Mouse (Mus musculus): ENCODE data around the gene Sf3b3. TPM values are rescaled to one million over a fixed set of nuclear protein-coding genes. Genes with fewer than 3 reads are reported as not detected.

The Sf3b3 gene
- total and polyA plus RNA-seq, 3 experiments: 167 to 224 (median 170) TPM

- H3K36me3 ChIP-seq (ENCODE audit: control insufficient read depth in 1 of 2, insufficient read depth in 2 of 2, low read length in 2 of 2): peaks cover 20 to 22% of the 10 kb centered on the region in 2 experiments
- H3K27me3 ChIP-seq (ENCODE audit: control insufficient read depth in 1 of 2, insufficient read depth in 2 of 2, low read length in 2 of 2): no peaks in the 10 kb centered on the region
- peaks cover 7 to 8% of the 10 kb centered on the region in 2 experiments for H3K4me1 ChIP-seq (ENCODE audit: control insufficient read depth in 1 of 2, insufficient read depth in 2 of 2, low read length in 2 of 2)
- H3K9me3 ChIP-seq (replicated peaks; ENCODE audit: insufficient read depth, low read length): no peaks in the 10 kb centered on the region
- no peak overlapping the region for H3K27ac ChIP-seq (ENCODE audit: control insufficient read depth, low read depth, low read length)
- H3K79me2 ChIP-seq (ENCODE audit: control insufficient read depth, insufficient read depth, low read length, poor library complexity): no peaks in the 10 kb centered on the region
- no peak overlapping the region for H3K4me3 ChIP-seq (ENCODE audit: control insufficient read depth in 1 of 2, insufficient read depth in 1 of 2, low read depth in 2 of 2, low read length in 2 of 2)
- TF ChIP-seq POLR2AphosphoS2 (IDR thresholded peaks at IDR 0.05; ENCODE audit: low read length) (peak; percentile 89), ZKSCAN1 (IDR thresholded peaks at IDR 0.05; ENCODE audit: low read depth, low read length) (no peak), POLR2A (IDR thresholded peaks at IDR 0.05; ENCODE audit: control insufficient read depth in 1 of 2, insufficient read depth in 1 of 2, low read depth in 1 of 2, low read length in 2 of 2, poor library complexity in 1 of 2) (peak in 1 of 2 experiments; percentile 53; a peak in 2 of 4 replicates)
- H3K9ac ChIP-seq (ENCODE audit: control insufficient read depth, low read depth, low read length, poor library complexity, severe bottlenecking): no peak overlapping the region
- DNase-seq (ENCODE audit: low read depth, low spot score): peak; percentile 35
Observed at GRCm38 (mm10) chr8:110808495-110809472, 37.8 kb downstream of the Sf3b3 start.

- no peak overlapping the region for H3K4me3 ChIP-seq (ENCODE audit: control insufficient read depth in 1 of 2, insufficient read depth in 1 of 2, low read depth in 2 of 2, low read length in 2 of 2)
- H3K9ac ChIP-seq (ENCODE audit: control insufficient read depth, low read depth, low read length, poor library complexity, severe bottlenecking): no peak overlapping the region
- no peaks in the 10 kb centered on the region for H3K9me3 ChIP-seq (replicated peaks; ENCODE audit: insufficient read depth, low read length)
- no peak for TF ChIP-seq RCOR1 (IDR thresholded peaks at IDR 0.05; ENCODE audit: low read depth, low read length)
- TF ChIP-seq TCF12 (IDR thresholded peaks at IDR 0.05; ENCODE audit: low read depth, low read length): no peak
- no peak for TF ChIP-seq CHD2 (IDR thresholded peaks at IDR 0.05; ENCODE audit: low read length)
- TF ChIP-seq POLR2A (IDR thresholded peaks at IDR 0.05; ENCODE audit: control insufficient read depth in 1 of 2, insufficient read depth in 1 of 2, low read depth in 1 of 2, low read length in 2 of 2, poor library complexity in 1 of 2): no peak
- TF ChIP-seq MAZ (IDR thresholded peaks at IDR 0.05; ENCODE audit: low read depth, low read length): no peak
- TF ChIP-seq JUND (IDR thresholded peaks at IDR 0.05; ENCODE audit: low read depth, low read length): no peak
- TF ChIP-seq MAFK (IDR thresholded peaks at IDR 0.05; ENCODE audit: borderline replicate concordance, low read depth, low read length): no peak
- TF ChIP-seq HCFC1 (IDR thresholded peaks at IDR 0.05; ENCODE audit: low read depth, low read length): no peak
- TF ChIP-seq SIN3A (IDR thresholded peaks at IDR 0.05; ENCODE audit: low read length): no peak
- no peak for TF ChIP-seq MEF2A (IDR thresholded peaks at IDR 0.05; ENCODE audit: extremely low read depth, insufficient replicate concordance, low read depth, low read length, poor library complexity, severe bottlenecking)
- TF ChIP-seq ZMIZ1 (IDR thresholded peaks at IDR 0.05; ENCODE audit: low read depth, low read length): no peak
- TF ChIP-seq ELF1 (IDR thresholded peaks at IDR 0.05; ENCODE audit: low read depth, low read length): no peak
- no peak for TF ChIP-seq USF2 (IDR thresholded peaks at IDR 0.05; ENCODE audit: borderline replicate concordance in 1 of 2, insufficient read depth in 1 of 2, low read depth in 1 of 2, low read length in 2 of 2)
- no peak for TF ChIP-seq USF1 (IDR thresholded peaks at IDR 0.05; ENCODE audit: low read depth, low read length)
- TF ChIP-seq TBP (IDR thresholded peaks at IDR 0.05; ENCODE audit: low read depth, low read length): no peak
- no peak for TF ChIP-seq CHD1 (IDR thresholded peaks at IDR 0.05; ENCODE audit: low read depth, low read length)
- no peak overlapping the region for H3K27ac ChIP-seq (ENCODE audit: control insufficient read depth, low read depth, low read length)
- peaks cover 0 to 8% of the 10 kb centered on the region in 2 experiments; a peak in 2 of 4 replicates for H3K36me3 ChIP-seq (ENCODE audit: control insufficient read depth in 1 of 2, insufficient read depth in 2 of 2, low read length in 2 of 2)
- H3K4me1 ChIP-seq (ENCODE audit: control insufficient read depth in 1 of 2, insufficient read depth in 2 of 2, low read length in 2 of 2): no peaks in the 10 kb centered on the region
- no peaks in the 10 kb centered on the region for H3K79me2 ChIP-seq (ENCODE audit: control insufficient read depth, insufficient read depth, low read length, poor library complexity)
- DNase-seq (ENCODE audit: low read depth, low spot score): no peak
- H3K27me3 ChIP-seq (ENCODE audit: control insufficient read depth in 1 of 2, insufficient read depth in 2 of 2, low read length in 2 of 2): 0 out of 4 replicates have a peak, but pooled peaks cover 0 to 4% of the 10 kb centered on the region in 2 experiments
Observed at GRCm38 (mm10) chr8:110806146-110806545, 40.4 kb downstream of the Sf3b3 start.
